20 mouse cellular contexts compared by ENCODE assay signal in the genomic region with DNA sequence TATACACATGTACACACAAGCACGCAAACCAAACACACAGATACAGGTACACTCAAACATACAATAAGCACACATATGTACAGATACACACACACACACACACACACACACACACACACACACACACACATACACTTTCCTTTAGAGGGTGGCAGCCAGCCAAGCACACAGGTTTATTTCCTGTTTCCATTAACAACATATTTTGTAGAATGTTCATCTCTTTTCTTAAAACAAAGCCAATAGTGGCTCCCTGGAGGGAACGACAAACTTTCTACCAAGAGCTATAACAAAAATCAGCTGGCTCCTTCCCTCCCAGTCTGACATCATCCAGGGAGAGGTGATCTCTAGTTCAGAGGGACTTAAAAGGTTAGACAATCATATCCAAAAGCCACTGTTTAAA.
A peak's percentile ranks its signal among the peaks of the same experiment; 100 is the strongest.
DNase-seq lines count a peak whose midpoint lies in the region; ATAC-seq and TF ChIP-seq lines count a peak whose summit lies in the region.
"Had no signal": no experiment of that assay in that cellular context is flagged by ENCODE, and none has a peak within 500 bp of the region (broad histone marks: within the 10 kb centered on the region; RNA-seq: fewer than 3 reads in every experiment).

No protein-coding gene starts in this region.

- no peaks in the 10 kb centered on the region for H3K4me1 ChIP-seq in limb, embryonic 14.5 days (ENCODE audit: control insufficient read depth, insufficient read depth, low read length)
- H3K4me1 ChIP-seq in limb, embryonic 10.5 days, result no peaks in the 10 kb centered on the region; the same call in 1 of the 2 replicates
- no peaks in the 10 kb centered on the region for H3K4me1 ChIP-seq in lung, adult 2 months (ENCODE audit: control insufficient read depth, insufficient read depth, low read length)
- H3K4me1 ChIP-seq in forebrain, embryonic 11.5 days (replicated peaks; ENCODE audit: control insufficient read depth, insufficient read depth, low read length), result no peaks in the 10 kb centered on the region
- H3K4me1 ChIP-seq: embryonic facial prominence, embryonic 15.5 days; forebrain, embryonic 15.5 days had no signal

- no peak for TF ChIP-seq POLR2A in limb, embryonic 14.5 days (IDR thresholded peaks at IDR 0.05; ENCODE audit: borderline replicate concordance, extremely low read depth, insufficient read depth, insufficient read length)
- no peak for TF ChIP-seq POLR2A in lung, adult 2 months (IDR thresholded peaks at IDR 0.05; ENCODE audit: borderline replicate concordance, extremely low read depth, low read depth, low read length)

- no peaks in the 10 kb centered on the region for H3K9me3 ChIP-seq in limb, embryonic 14.5 days (ENCODE audit: control insufficient read depth, low read length)
- no peaks in the 10 kb centered on the region for H3K9me3 ChIP-seq in limb, embryonic 10.5 days (replicated peaks)
- H3K9me3 ChIP-seq in forebrain, embryonic 11.5 days (ENCODE audit: control insufficient read depth, low read length), result no peaks in the 10 kb centered on the region
- H3K9me3 ChIP-seq: embryonic facial prominence, embryonic 15.5 days; forebrain, embryonic 10.5 days; forebrain, embryonic 15.5 days; heart, embryonic 13.5 days; hindbrain, embryonic 15.5 days had no signal

- peak; percentile 44 for DNase-seq in limb, embryonic 14.5 days (ENCODE audit: low spot score)
- DNase-seq in limb, embryonic 10.5 days (ENCODE audit: low spot score), result no peak
- DNase-seq in lung, adult 2 months, result no peak
- no peak for DNase-seq in forebrain, embryonic 11.5 days (ENCODE audit: low spot score)
- no peak for DNase-seq in liver
- DNase-seq: adrenal gland, adult 8-10 months; cerebellum, adult 11-12 months; cerebellum, adult 9-10 months; cerebellum, postnatal 36 days; gastrocnemius, postnatal 36 days; heart, adult 11 months; heart, postnatal 36 days had no signal

- no peak for TF ChIP-seq CTCF in lung, adult 2 months (IDR thresholded peaks at IDR 0.05; ENCODE audit: insufficient read depth, low read length)

- H3K4me2 ChIP-seq in limb, embryonic 14.5 days (replicated peaks; ENCODE audit: low read depth, low read length, severe bottlenecking), result no peak overlapping the region
- no peak overlapping the region for H3K4me2 ChIP-seq in forebrain, embryonic 11.5 days (ENCODE audit: low read depth, low read length, severe bottlenecking)
- H3K4me2 ChIP-seq: embryonic facial prominence, embryonic 15.5 days; forebrain, embryonic 15.5 days; heart, embryonic 13.5 days; hindbrain, embryonic 15.5 days had no signal

- no peak overlapping the region for H3K9ac ChIP-seq in limb, embryonic 14.5 days (ENCODE audit: low read depth, low read length, severe bottlenecking)
- H3K9ac ChIP-seq in forebrain, embryonic 11.5 days (ENCODE audit: low read length), result no peak overlapping the region
- H3K9ac ChIP-seq: embryonic facial prominence, embryonic 15.5 days; forebrain, embryonic 15.5 days; heart, embryonic 13.5 days; hindbrain, embryonic 15.5 days had no signal

- no peak for ATAC-seq in limb, embryonic 14.5 days (ENCODE audit: low FRiP score, low read depth)
- ATAC-seq in CD4-positive, CD25-positive, alpha-beta regulatory T cell, adult 4 months, result peak; percentile 57
- ATAC-seq in inflammation-experienced regulatory T-cells, adult 6 months, result peak; percentile 61
- no peak for ATAC-seq in forebrain, embryonic 11.5 days (replicated peaks; ENCODE audit: low FRiP score)
- ATAC-seq: forebrain, embryonic 15.5 days had no signal

- H3K27me3 ChIP-seq in limb, embryonic 14.5 days (ENCODE audit: control insufficient read depth, insufficient read depth, low read length), result no peaks in the 10 kb centered on the region
- no peaks in the 10 kb centered on the region for H3K27me3 ChIP-seq in limb, embryonic 10.5 days (ENCODE audit: low read depth, poor library complexity, severe bottlenecking)
- H3K27me3 ChIP-seq in forebrain, embryonic 11.5 days (ENCODE audit: control insufficient read depth, insufficient read depth, low read length), result no peaks in the 10 kb centered on the region
- H3K27me3 ChIP-seq: embryonic facial prominence, embryonic 15.5 days; forebrain, embryonic 15.5 days; heart, embryonic 13.5 days; hindbrain, embryonic 15.5 days had no signal

- no peaks in the 10 kb centered on the region for H3K36me3 ChIP-seq in limb, embryonic 14.5 days (ENCODE audit: control insufficient read depth, insufficient read depth, low read length)
- H3K36me3 ChIP-seq in limb, embryonic 10.5 days, result no peaks in the 10 kb centered on the region
- H3K36me3 ChIP-seq in forebrain, embryonic 11.5 days (ENCODE audit: control insufficient read depth, insufficient read depth, low read length), result no peaks in the 10 kb centered on the region
- H3K36me3 ChIP-seq: embryonic facial prominence, embryonic 15.5 days; forebrain, embryonic 10.5 days; forebrain, embryonic 15.5 days; heart, embryonic 13.5 days; hindbrain, embryonic 15.5 days had no signal

- H3K4me3 ChIP-seq in limb, embryonic 14.5 days (replicated peaks; ENCODE audit: low read length), result no peak overlapping the region
- no peak overlapping the region for H3K4me3 ChIP-seq in limb, embryonic 10.5 days
- H3K4me3 ChIP-seq in lung, adult 2 months (replicated peaks; ENCODE audit: extremely low read depth, low read depth, low read length), result no peak overlapping the region
- H3K4me3 ChIP-seq in forebrain, embryonic 11.5 days (ENCODE audit: low read depth, low read length), result no peak overlapping the region
- H3K4me3 ChIP-seq: embryonic facial prominence, embryonic 15.5 days; erythroblast, embryonic 14.5 days; forebrain, embryonic 10.5 days; forebrain, embryonic 15.5 days; heart, embryonic 13.5 days; hindbrain, embryonic 15.5 days had no signal

- no peak overlapping the region for H3K27ac ChIP-seq in limb, embryonic 14.5 days (replicated peaks; ENCODE audit: low read depth, low read length)
- no peak overlapping the region for H3K27ac ChIP-seq in limb, embryonic 10.5 days
- no peak overlapping the region for H3K27ac ChIP-seq in forebrain, embryonic 11.5 days (ENCODE audit: low read depth, low read length)
- H3K27ac ChIP-seq: embryonic facial prominence, embryonic 15.5 days; forebrain, embryonic 10.5 days; forebrain, embryonic 15.5 days; heart, embryonic 13.5 days; hindbrain, embryonic 15.5 days had no signal

- WGBS in limb, embryonic 14.5 days, result 54% methylated on average over 2 of the region's 2 CpGs
- WGBS in limb, embryonic 10.5 days, result 92% methylated on average over 2 of the region's 2 CpGs
- WGBS in lung, adult 2 months, result 62% methylated on average over 2 of the region's 2 CpGs
- 84% methylated on average over 2 of the region's 2 CpGs for WGBS in forebrain, embryonic 11.5 days

Comparison
In these comparisons a context has a peak if more than half of its experiments do, and no peak if none do; other contexts are left out.
1. ATAC-seq: peak in CD4-positive, CD25-positive, alpha-beta regulatory T cell, adult 4 months (single experiment) and inflammation-experienced regulatory T-cells, adult 6 months (single experiment); none in limb, embryonic 14.5 days (single experiment) and forebrain, embryonic 11.5 days (single experiment).